Mouse (Mus musculus) effector memory CD4-positive, alpha-beta T cell, adult 5 months (primary cell): ENCODE data around the gene Amot. TPM values are rescaled to one million over a fixed set of nuclear protein-coding genes. Genes with fewer than 3 reads are reported as not detected.

ENCODE experiments used
- polyA plus RNA-seq: library from polyadenylated mRNA; unstranded; fragments of 100-300 nt; shearing (Covaris generic); gene quantifications from one replicate; pipeline ENCODE4 v1.2.1, GENCODE M21; 2017

The Amot gene
- polyA plus RNA-seq = not detected

DNA sequence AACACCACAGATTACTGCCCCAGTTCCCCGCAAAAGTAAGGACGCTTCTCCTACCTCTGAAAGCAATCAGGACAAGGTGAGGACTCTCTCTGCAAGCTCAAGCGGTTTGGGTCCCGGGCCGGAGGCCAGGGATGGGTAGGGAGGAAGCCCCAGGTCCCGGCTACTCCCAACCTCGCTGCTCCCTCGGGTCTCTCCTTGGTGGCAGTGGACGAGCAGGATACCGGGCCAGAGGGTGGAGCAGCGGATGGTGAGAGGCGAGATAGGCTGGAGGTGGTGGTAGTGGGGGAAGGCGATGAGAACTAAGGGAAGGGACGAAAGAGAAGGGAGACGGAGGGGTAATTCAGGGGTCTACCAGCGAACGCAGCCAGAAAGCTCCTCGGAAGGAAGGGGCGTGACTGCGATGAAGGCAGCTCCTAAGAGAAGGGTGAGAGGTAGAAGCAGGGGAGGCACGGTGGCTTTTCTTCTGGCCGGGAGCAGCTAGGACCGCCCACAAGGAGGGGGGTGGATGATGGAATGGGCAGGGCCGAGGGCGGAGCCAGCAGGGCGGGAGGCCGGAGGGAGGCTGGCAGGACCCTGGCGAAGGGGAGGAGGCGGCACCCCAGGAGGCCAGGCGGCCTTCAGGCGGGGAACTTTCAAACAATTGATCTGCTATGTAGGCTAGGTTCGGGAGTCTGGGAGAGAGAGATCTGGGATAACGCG, at the start of gene Amot:
Amot (minus strand) TSS at position 465 of the 699 bp plus-strand sequence.

Other genes with a start within 250 kb of the Amot start
- gene Lhfpl1, start 156.1 kb downstream of the Amot start, polyA plus RNA-seq = not detected